Mouse (Mus musculus) C2C12 (cell line): Measurements from ENCODE around the gene Siah1a.

Experiments
- CTCF ChIP-seq: IDR thresholded peaks from one replicate; pipeline ENCODE4 v1.5.1; 2011; ENCODE audit not compliant: control insufficient read depth, insufficient read depth, insufficient read length
- MAX ChIP-seq: IDR thresholded peaks from one replicate; pipeline ENCODE4 v1.6.1; 2011; ENCODE audit warnings: mild to moderate bottlenecking, control low read depth

- TF ChIP-seq CTCF (no peak), MAX (no peak)
Measured at GRCm38 (mm10) chr8:86758651-86759050, 12.9 kb upstream of the Siah1a start.
